Mouse (Mus musculus): Measurements from ENCODE around the gene Fsd1l. TPM values are rescaled to one million over a fixed set of nuclear protein-coding genes. Genes with fewer than 3 reads are reported as not detected.
"Not testable (repeated sequence)": the region's sequence is repeated elsewhere in the genome, so short reads cannot be mapped to it uniquely, and the experiment has no call there.

Fsd1l gene
- polyA plus RNA-seq, 1 experiment from 2014 or later: 56.1 TPM

GRCm38 (mm10) chr4:53713704-53714050 lies 82.4 kb downstream of the Fsd1l start, which contains the start of gene Fktn:
TSS of gene Fktn (plus strand) at chr4:53713998.
- Histone ChIP-seq H3K27me3 (no peaks in the 10 kb centered on the region), H3K4me3 (peak within 1 kb of the TSS; percentile 82), H3K36me3 (ENCODE audit: poor library complexity, severe bottlenecking) (peaks cover 7% of the 10 kb centered on the region; the same call in 1 of the 2 replicates), H3K9ac (peak within 1 kb of the TSS; percentile 90), H3K4me1 (peaks cover 10% of the 10 kb centered on the region), H3K4me2 (peak within 1 kb of the TSS; percentile 89), H3K27ac (peak within 1 kb of the TSS; percentile 92), H3K9me3 (replicated peaks) (no peaks in the 10 kb centered on the region)
- 5% methylated on average over 7 of the region's 7 CpGs for WGBS
- peak; percentile 86 for ATAC-seq

DNA sequence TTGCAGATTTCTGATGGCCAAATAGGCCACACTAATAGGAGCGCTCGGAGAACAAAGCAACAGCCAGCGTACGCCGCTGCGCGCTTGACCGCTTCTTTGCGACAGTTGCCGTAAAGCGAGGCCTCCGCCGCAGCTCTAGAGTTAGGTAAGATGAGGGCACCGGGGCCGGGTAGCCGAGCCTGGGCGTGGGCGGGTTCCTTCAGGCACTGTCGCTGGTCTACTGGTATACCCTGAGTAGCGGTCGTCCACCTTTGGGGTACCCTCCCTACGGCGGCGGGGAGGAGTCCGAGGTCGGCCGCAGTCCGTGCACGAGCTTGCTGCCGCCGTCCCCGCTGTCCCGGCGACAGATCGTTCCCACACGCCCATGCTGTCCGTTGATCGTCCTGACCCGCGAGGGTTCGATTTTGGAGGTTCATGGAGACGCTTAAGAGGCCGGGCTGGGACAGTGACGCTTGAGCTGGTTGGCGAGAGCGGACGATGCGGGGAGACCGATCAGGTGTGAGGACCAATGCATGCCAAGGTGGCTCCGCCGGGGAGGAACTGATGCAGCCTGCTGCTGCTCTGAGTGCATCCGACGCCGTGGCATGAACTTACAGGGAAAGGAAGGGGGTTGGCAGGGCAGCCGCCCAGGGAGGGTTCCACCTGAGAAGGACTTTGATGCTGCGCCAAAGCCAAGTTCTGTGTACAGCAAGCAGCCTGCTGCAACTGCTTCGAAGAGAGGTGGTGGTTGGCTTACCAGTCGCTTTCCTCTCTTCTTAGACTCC lies 83.0 kb downstream of the Fsd1l start:
- Histone ChIP-seq H3K4me1 (peaks cover 10% of the 10 kb centered on the region), H3K9me3 (replicated peaks) (no peaks in the 10 kb centered on the region), H3K27ac (peak overlapping the region; percentile 92), H3K4me3 (peak overlapping the region; percentile 82), H3K4me2 (peak overlapping the region; percentile 89), H3K9ac (peak overlapping the region; percentile 90), H3K27me3 (no peaks in the 10 kb centered on the region), H3K36me3 (ENCODE audit: poor library complexity, severe bottlenecking) (peaks cover 7% of the 10 kb centered on the region; the same call in 1 of the 2 replicates)
- 8% methylated on average over 58 of the region's 58 CpGs for WGBS
- peak; percentile 97 for ATAC-seq

GRCm38 (mm10) chr4:53715977-53716376 lies 84.7 kb downstream of the Fsd1l start:
- H3K9me3 ChIP-seq (replicated peaks): no peaks in the 10 kb centered on the region
- no peak overlapping the region for H3K4me2 ChIP-seq
- H3K4me3 ChIP-seq: no peak overlapping the region
- no peaks in the 10 kb centered on the region for H3K27me3 ChIP-seq
- peaks cover 9% of the 10 kb centered on the region; the same call in 1 of the 2 replicates for H3K36me3 ChIP-seq (ENCODE audit: poor library complexity, severe bottlenecking)
- H3K9ac ChIP-seq: no peak overlapping the region
- H3K27ac ChIP-seq: no peak overlapping the region
- H3K4me1 ChIP-seq: peaks cover 10% of the 10 kb centered on the region
- ATAC-seq: no peak

DNA sequence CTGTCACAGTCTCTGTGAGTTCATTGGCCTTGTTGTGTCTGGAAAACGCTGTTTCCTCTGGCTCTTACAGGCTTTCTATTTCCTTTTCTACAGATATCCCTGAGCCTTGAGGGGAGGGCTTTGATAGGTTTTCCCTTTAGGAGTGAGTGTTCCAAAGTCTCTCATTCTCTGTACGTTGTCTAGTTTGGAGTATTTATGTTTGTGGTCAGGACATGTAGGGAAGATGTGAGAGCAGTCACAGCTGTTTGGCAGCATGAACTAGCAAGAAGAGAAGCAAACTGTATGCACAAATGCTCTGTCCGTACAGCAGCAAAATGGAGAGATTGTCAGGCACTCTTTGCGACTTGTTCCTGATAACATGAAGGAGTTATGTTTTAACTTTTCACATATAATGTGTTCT lies 86.3 kb downstream of the Fsd1l start:
- no peaks in the 10 kb centered on the region for H3K27me3 ChIP-seq
- H3K9me3 ChIP-seq (replicated peaks): no peaks in the 10 kb centered on the region
- WGBS: 89% methylated on average over 4 of the region's 4 CpGs
- H3K4me1 ChIP-seq: peaks cover 18% of the 10 kb centered on the region
- ATAC-seq: no peak
- H3K9ac ChIP-seq: no peak overlapping the region
- no peak overlapping the region for H3K4me3 ChIP-seq
- H3K27ac ChIP-seq: no peak overlapping the region
- no peak overlapping the region for H3K4me2 ChIP-seq
- H3K36me3 ChIP-seq (ENCODE audit: poor library complexity, severe bottlenecking): peaks cover 16% of the 10 kb centered on the region; the same call in 1 of the 2 replicates

- H3K9me3 ChIP-seq (replicated peaks): no peaks in the 10 kb centered on the region
- no peaks in the 10 kb centered on the region for H3K27me3 ChIP-seq
- no peak overlapping the region for H3K9ac ChIP-seq
- H3K4me2 ChIP-seq: no peak overlapping the region
- ATAC-seq: no peak
- 86% methylated on average over 5 of the region's 5 CpGs for WGBS
- no peak overlapping the region for H3K4me3 ChIP-seq
- peaks cover 16% of the 10 kb centered on the region; the same call in 1 of the 2 replicates for H3K36me3 ChIP-seq (ENCODE audit: poor library complexity, severe bottlenecking)
- no peak overlapping the region for H3K27ac ChIP-seq
- peaks cover 20% of the 10 kb centered on the region for H3K4me1 ChIP-seq
These were observed 87.0 kb downstream of the Fsd1l start for GRCm38 (mm10) chr4:53718261-53718660.

DNA sequence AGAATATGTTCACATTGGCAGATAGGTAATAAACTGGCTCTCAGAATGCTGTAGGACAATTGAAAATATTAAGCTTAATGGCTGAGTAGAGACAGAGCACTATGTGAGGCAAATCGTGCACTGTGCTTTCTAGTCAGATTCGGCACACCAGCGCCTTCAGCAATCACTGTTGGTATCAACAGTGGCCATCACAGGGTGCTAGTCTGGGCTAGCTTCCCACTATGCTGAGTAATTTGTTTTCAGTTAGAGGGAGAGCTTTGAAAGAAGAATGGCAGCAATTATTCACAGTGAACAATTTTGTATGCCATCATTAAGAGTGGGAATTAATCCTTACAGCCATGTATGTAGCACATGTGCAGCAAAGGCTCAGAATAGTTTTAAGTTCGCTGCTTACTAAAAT lies 91.2 kb downstream of the Fsd1l start:
- Histone ChIP-seq H3K4me2 (no peak overlapping the region), H3K4me1 (peaks cover 10% of the 10 kb centered on the region; the same call in 1 of the 2 replicates), H3K36me3 (ENCODE audit: poor library complexity, severe bottlenecking) (peaks cover 26% of the 10 kb centered on the region), H3K4me3 (no peak overlapping the region), H3K27me3 (no peaks in the 10 kb centered on the region), H3K9ac (no peak overlapping the region), H3K27ac (no peak overlapping the region), H3K9me3 (replicated peaks) (no peaks in the 10 kb centered on the region)
- peak; percentile 90 for ATAC-seq
- 41% methylated on average over 4 of the region's 4 CpGs for WGBS

DNA sequence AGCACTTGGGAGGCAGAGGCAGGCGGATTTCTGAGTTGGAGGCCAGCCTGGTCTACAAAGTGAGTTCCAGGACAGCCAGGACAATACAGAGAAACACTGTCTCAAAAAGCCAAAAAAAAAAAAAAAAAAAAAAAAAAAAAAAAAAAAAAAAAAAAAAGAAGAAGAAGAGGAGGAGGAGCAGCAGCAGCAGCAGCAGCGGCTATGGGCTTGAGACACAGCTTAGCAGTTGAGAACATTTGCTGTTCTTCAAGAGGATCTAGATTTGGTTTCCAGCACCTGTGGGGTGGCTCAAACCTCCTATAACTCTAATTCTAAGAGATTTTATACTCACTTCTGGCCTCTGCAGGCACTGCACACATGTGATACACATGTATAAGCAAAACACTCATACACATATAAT lies 94.8 kb downstream of the Fsd1l start:
- peaks cover 43% of the 10 kb centered on the region for H3K36me3 ChIP-seq (ENCODE audit: poor library complexity, severe bottlenecking)
- H3K4me1 ChIP-seq: peaks cover 10% of the 10 kb centered on the region; the same call in 1 of the 2 replicates
- not testable (repeated sequence) for H3K27ac ChIP-seq; H3K4me3 ChIP-seq; H3K4me2 ChIP-seq; H3K9me3 ChIP-seq (replicated peaks); H3K27me3 ChIP-seq; H3K9ac ChIP-seq; ATAC-seq
- WGBS: 85% methylated on average over 2 of the region's 2 CpGs

DNA sequence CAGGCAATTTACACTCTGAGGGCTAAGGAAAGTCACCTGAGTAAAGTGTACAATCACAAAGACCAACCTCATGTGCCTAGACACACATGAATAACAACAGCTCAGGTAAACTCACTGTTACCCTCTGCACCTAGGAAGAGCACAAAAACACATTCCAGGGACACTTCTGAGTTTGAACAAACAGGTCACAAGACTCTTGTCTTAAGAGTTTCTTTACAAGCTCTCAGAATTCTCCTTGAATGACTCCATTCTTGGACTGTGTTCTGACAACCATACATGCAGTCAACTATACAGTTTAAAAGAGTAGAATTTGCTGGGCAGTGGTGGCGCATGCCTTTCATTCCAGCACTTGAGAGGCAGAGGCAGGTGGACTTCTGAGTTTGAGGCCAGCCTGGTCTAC lies 96.8 kb downstream of the Fsd1l start:
- Histone ChIP-seq H3K27ac (no peak overlapping the region), H3K4me1 (no peaks in the 10 kb centered on the region), H3K9me3 (replicated peaks) (no peaks in the 10 kb centered on the region), H3K4me3 (no peak overlapping the region), H3K4me2 (no peak overlapping the region), H3K27me3 (no peaks in the 10 kb centered on the region), H3K36me3 (ENCODE audit: poor library complexity, severe bottlenecking) (peaks cover 50% of the 10 kb centered on the region), H3K9ac (no peak overlapping the region)
- 92% methylated on average over 1 of the region's 1 CpGs for WGBS
- ATAC-seq: no peak

GRCm38 (mm10) chr4:53738956-53739616 lies 107.8 kb downstream of the Fsd1l start:
- ATAC-seq: peak; percentile 48; the same call in 1 of the 2 replicates
- H3K9ac ChIP-seq: no peak overlapping the region
- no peak overlapping the region for H3K4me3 ChIP-seq
- no peaks in the 10 kb centered on the region for H3K4me1 ChIP-seq
- peaks cover 54% of the 10 kb centered on the region for H3K36me3 ChIP-seq (ENCODE audit: poor library complexity, severe bottlenecking)
- H3K4me2 ChIP-seq: no peak overlapping the region
- no peak overlapping the region for H3K27ac ChIP-seq
- H3K27me3 ChIP-seq: no peaks in the 10 kb centered on the region
- 34% methylated on average over 6 of the region's 6 CpGs for whole genome bisulfite sequencing
- no peaks in the 10 kb centered on the region for H3K9me3 ChIP-seq (replicated peaks)

DNA sequence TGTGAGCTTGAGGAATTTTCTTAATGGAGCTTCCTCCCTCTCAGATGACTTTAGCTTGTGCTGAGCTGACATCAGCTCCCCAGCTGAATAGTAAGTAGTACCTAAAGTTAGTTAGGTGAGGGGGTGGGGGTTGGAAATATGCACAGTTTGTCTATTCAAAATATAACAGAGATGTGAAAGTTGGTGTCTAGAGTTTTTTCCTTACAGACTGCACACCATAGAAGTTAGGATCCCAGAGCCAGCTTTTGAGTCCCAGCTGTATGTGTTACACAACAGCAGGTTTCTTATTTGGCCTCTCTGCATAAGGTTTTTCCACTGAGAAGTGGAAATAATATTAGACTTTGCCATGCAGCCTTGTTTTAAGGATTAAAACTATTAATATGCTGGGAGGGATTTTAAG lies 118.6 kb downstream of the Fsd1l start:
- H3K27ac ChIP-seq: no peak overlapping the region
- ATAC-seq: no peak

DNA sequence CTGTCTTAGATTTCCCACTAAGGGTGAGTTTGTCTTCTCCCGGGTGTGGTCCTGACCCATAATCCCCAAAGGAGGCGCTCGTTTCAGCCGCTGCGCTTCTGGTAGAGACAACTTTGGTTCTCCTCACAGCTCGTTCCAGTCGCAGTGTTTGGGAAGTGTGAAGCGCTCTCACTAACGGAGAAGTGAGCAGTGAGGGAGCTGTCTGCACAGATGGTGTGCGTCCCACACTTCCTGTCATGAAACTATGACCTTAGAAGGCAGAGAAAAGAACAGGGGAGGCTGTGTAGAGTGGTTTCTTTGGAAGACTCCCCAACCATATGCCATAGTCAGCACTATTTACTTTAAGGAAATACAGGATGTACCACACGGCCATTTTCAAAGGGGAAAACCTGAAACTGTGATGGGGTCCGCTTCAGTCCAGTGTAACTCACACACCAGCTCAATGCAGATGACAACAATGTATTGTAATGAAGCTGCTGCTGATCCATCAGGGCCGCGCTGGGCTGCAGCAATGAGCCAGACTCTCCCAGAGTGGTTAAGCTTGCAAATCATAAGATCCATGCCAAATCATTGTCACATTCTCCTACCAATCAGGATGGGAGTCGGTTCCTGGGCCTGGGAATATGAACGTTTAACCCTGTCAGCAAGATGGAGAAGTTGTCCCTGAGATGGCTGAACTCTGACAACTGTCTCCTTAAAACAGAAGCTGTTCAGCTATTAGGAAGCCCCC lies 119.3 kb downstream of the Fsd1l start:
- Histone ChIP-seq H3K4me3 (no peak overlapping the region), H3K9ac (no peak overlapping the region), H3K4me1 (peaks cover 8% of the 10 kb centered on the region; the same call in 1 of the 2 replicates), H3K9me3 (replicated peaks) (no peaks in the 10 kb centered on the region), H3K27me3 (no peaks in the 10 kb centered on the region), H3K27ac (no peak overlapping the region), H3K4me2 (no peak overlapping the region), H3K36me3 (ENCODE audit: poor library complexity, severe bottlenecking) (peaks cover 39% of the 10 kb centered on the region)
- peak; percentile 77 for ATAC-seq
- whole genome bisulfite sequencing: 70% methylated on average over 16 of the region's 16 CpGs

More for the DNA sequence above, 118.6 kb downstream of the Fsd1l start:
- H3K9me3 ChIP-seq (replicated peaks): no peaks in the 10 kb centered on the region
- H3K4me2 ChIP-seq: no peak overlapping the region
- no peaks in the 10 kb centered on the region for H3K27me3 ChIP-seq
- no peak overlapping the region for H3K9ac ChIP-seq
- H3K4me3 ChIP-seq: no peak overlapping the region
- H3K4me1 ChIP-seq: peaks cover 8% of the 10 kb centered on the region; the same call in 1 of the 2 replicates
- peaks cover 32% of the 10 kb centered on the region for H3K36me3 ChIP-seq (ENCODE audit: poor library complexity, severe bottlenecking)
